Mouse (Mus musculus) kidney, postnatal 0 days (tissue): ENCODE measurements around the gene Abhd12. TPM values are rescaled to one million over a fixed set of nuclear protein-coding genes. Genes with fewer than 3 reads are reported as not detected.
"Not testable (repeated sequence)": the region's sequence is repeated elsewhere in the genome, so short reads cannot be mapped to it uniquely, and the experiment has no call there.

Source experiments
- ATAC-seq: fragments of 200-750 bp; cut with Nextera tagmentation; replicated peaks from 2 replicates; pipeline ENCODE4 v1.8.0; 2017; ENCODE audit warnings: low read depth, moderate number of reproducible peaks, moderate TSS enrichment, moderate library complexity; ENCODE audit not compliant: low FRiP score
- DNase-seq: peaks from one replicate; pipeline ENCODE4 v3.0.0-alpha.2; 2016; ENCODE audit warnings: low spot score
- H3K27ac ChIP-seq: fragments of 300-500 bp; sonication (generic); 2 replicates; pipeline ENCODE4 v1.5.1; 2014; ENCODE audit warnings: mild to moderate bottlenecking
- H3K27me3 ChIP-seq: fragments of 300-500 bp; sonication (generic); 2 replicates; pipeline ENCODE4 v1.6.1; 2014; ENCODE audit warnings: low read length, mixed read lengths; ENCODE audit not compliant: insufficient read depth
- H3K36me3 ChIP-seq: fragments of 300-500 bp; sonication (generic); 2 replicates; pipeline ENCODE4 v1.6.1; 2014; ENCODE audit warnings: low read length, mixed read lengths; ENCODE audit not compliant: insufficient read depth
- H3K4me1 ChIP-seq: fragments of 300-500 bp; sonication (generic); replicated peaks from 2 replicates; pipeline ENCODE4 v1.6.1; 2014; ENCODE audit warnings: antibody characterized with exemption, low read length, mixed read lengths; ENCODE audit not compliant: insufficient read depth
- H3K4me2 ChIP-seq: fragments of 300-500 bp; sonication (generic); 2 replicates; pipeline ENCODE4 v1.6.1; 2014; ENCODE audit warnings: mild to moderate bottlenecking, low read length, moderate library complexity, mixed read lengths
- H3K4me3 ChIP-seq: fragments of 300-500 bp; sonication (generic); replicated peaks from 2 replicates; pipeline ENCODE4 v1.5.1; 2014; ENCODE audit warnings: low read depth, low read length
- H3K9ac ChIP-seq: fragments of 300-500 bp; sonication (generic); 2 replicates; pipeline ENCODE4 v1.6.1; 2014; ENCODE audit warnings: low read depth, low read length
- H3K9me3 ChIP-seq: fragments of 300-500 bp; sonication (generic); replicated peaks from 2 replicates; pipeline ENCODE4 v1.6.1; 2016; ENCODE audit warnings: low read length, inconsistent platforms, mixed read lengths
- CTCF ChIP-seq: IDR thresholded peaks from 2 replicates; pipeline ENCODE4 v1.5.1; 2016; ENCODE audit warnings: antibody characterized with exemption, low read depth, mild to moderate bottlenecking, moderate library complexity
- WGBS: fragments of 180-500 bp; shearing (Covaris S2); extraction: QIAGEN DNeasy Blood & Tissue Kit; methylation state at CpG from one replicate; pipeline ENCODE4 v1.1.7; 2014; 5-methylcytosine and 5-hydroxymethylcytosine counted together
- polyA plus RNA-seq: library from polyadenylated mRNA; unstranded; fragments of >200 nt; fragmentation: Nextera tagmentation; extraction: Ambion mirVana; gene quantifications from 2 replicates; pipeline ENCODE4 v1.2.1, GENCODE M21; 2015

Gene Abhd12
- 70.1 and 71.3 TPM in 2 replicates for polyA plus RNA-seq

GRCm38 (mm10) chr2:150904272-150904935 lies at the start of gene Abhd12:
Abhd12 (minus strand) TSS chr2:150904741.
- whole genome bisulfite sequencing: under 1% methylated on average over 72 of the region's 72 CpGs
- Histone ChIP-seq H3K27me3 (no peaks in the 10 kb centered on the region), H3K9ac (peak within 1 kb of the TSS; percentile 83), H3K4me3 (peak within 1 kb of the TSS; percentile 81), H3K27ac (peak within 1 kb of the TSS; percentile 88), H3K36me3 (no peaks in the 10 kb centered on the region), H3K4me1 (0 out of 2 replicates have a peak, but pooled peaks cover 5% of the 10 kb centered on the region), H3K4me2 (peak within 1 kb of the TSS; percentile 90), H3K9me3 (no peaks in the 10 kb centered on the region)
- DNase-seq: peak; percentile 98
- TF ChIP-seq CTCF: no peak
- ATAC-seq: peak; percentile 98

GRCm38 (mm10) chr2:150951201-150951600 lies 46.7 kb upstream of the Abhd12 start:
- Histone ChIP-seq H3K36me3 (0 out of 2 replicates have a peak, but pooled peaks cover 7% of the 10 kb centered on the region), H3K4me1 (no peaks in the 10 kb centered on the region), H3K4me2 (no peak overlapping the region), H3K27me3 (no peaks in the 10 kb centered on the region), H3K27ac (no peak overlapping the region), H3K4me3 (no peak overlapping the region), H3K9me3 (no peaks in the 10 kb centered on the region), H3K9ac (no peak overlapping the region)
- ATAC-seq (no peak), DNase-seq (no peak)
- 100% methylated on average over 2 of the region's 2 CpGs for WGBS
- no peak for TF ChIP-seq CTCF

GRCm38 (mm10) chr2:150950056-150950455 lies 45.5 kb upstream of the Abhd12 start:
- H3K4me2 ChIP-seq: no peak overlapping the region
- ATAC-seq (no peak), DNase-seq (no peak)
- H3K27me3 ChIP-seq: no peaks in the 10 kb centered on the region
- H3K27ac ChIP-seq: no peak overlapping the region
- no peaks in the 10 kb centered on the region for H3K4me1 ChIP-seq
- TF ChIP-seq CTCF: no peak
- H3K9me3 ChIP-seq: no peaks in the 10 kb centered on the region
- H3K36me3 ChIP-seq: 0 out of 2 replicates have a peak, but pooled peaks cover 3% of the 10 kb centered on the region
- WGBS: 93% methylated on average over 6 of the region's 6 CpGs
- H3K9ac ChIP-seq: no peak overlapping the region
- no peak overlapping the region for H3K4me3 ChIP-seq

- Histone ChIP-seq H3K27ac (no peak overlapping the region), H3K9ac (no peak overlapping the region), H3K27me3 (no peaks in the 10 kb centered on the region), H3K9me3 (no peaks in the 10 kb centered on the region), H3K36me3 (0 out of 2 replicates have a peak, but pooled peaks cover 3% of the 10 kb centered on the region), H3K4me3 (no peak overlapping the region), H3K4me1 (no peaks in the 10 kb centered on the region), H3K4me2 (no peak overlapping the region)
- TF ChIP-seq CTCF: no peak
- 94% methylated on average over 3 of the region's 3 CpGs for WGBS
- ATAC-seq: no peak
- DNase-seq: no peak
Measured at GRCm38 (mm10) chr2:150949652-150950051, 45.1 kb upstream of the Abhd12 start.

- 75% methylated on average over 5 of the region's 5 CpGs for WGBS
- no peak overlapping the region for H3K9ac ChIP-seq
- no peak overlapping the region for H3K27ac ChIP-seq
- DNase-seq (no peak), ATAC-seq (no peak)
- no peak overlapping the region for H3K4me3 ChIP-seq
- no peaks in the 10 kb centered on the region for H3K9me3 ChIP-seq
- H3K27me3 ChIP-seq: no peaks in the 10 kb centered on the region
- no peak overlapping the region for H3K4me2 ChIP-seq
- H3K36me3 ChIP-seq: 0 out of 2 replicates have a peak, but pooled peaks cover 3% of the 10 kb centered on the region
- no peak for TF ChIP-seq CTCF
- no peaks in the 10 kb centered on the region for H3K4me1 ChIP-seq
Measured at GRCm38 (mm10) chr2:150948786-150949185, 44.2 kb upstream of the Abhd12 start.

- H3K9me3 ChIP-seq, H3K4me3 ChIP-seq, H3K4me1 ChIP-seq, H3K27me3 ChIP-seq, H3K27ac ChIP-seq, H3K4me2 ChIP-seq, ATAC-seq, H3K36me3 ChIP-seq, H3K9ac ChIP-seq, DNase-seq: not testable (repeated sequence)
- 90% methylated on average over 12 of the region's 12 CpGs for WGBS
Measured at GRCm38 (mm10) chr2:150947880-150948611, 43.5 kb upstream of the Abhd12 start.

- not testable (repeated sequence) for H3K9ac ChIP-seq, H3K36me3 ChIP-seq, DNase-seq, H3K4me2 ChIP-seq, H3K27me3 ChIP-seq, H3K4me1 ChIP-seq, H3K9me3 ChIP-seq, H3K4me3 ChIP-seq, H3K27ac ChIP-seq, ATAC-seq
- 87% methylated on average over 5 of the region's 5 CpGs for WGBS
Measured at GRCm38 (mm10) chr2:150947341-150947740, 42.8 kb upstream of the Abhd12 start.
